Mouse (Mus musculus) myocyte (in vitro differentiated cells): ENCODE measurements around the gene Extl2.

Source experiments
- CEBPB ChIP-seq: IDR thresholded peaks from 2 replicates; pipeline ENCODE4 v1.6.1; 2011; ENCODE audit warnings: mild to moderate bottlenecking, moderate library complexity; ENCODE audit not compliant: poor library complexity, insufficient read depth, severe bottlenecking
- E2F4 ChIP-seq: IDR thresholded peaks from one replicate; pipeline ENCODE4 v1.6.1; 2011; ENCODE audit warnings: mild to moderate bottlenecking, control low read depth, moderate library complexity; ENCODE audit not compliant: insufficient read depth
- POLR2A ChIP-seq: IDR thresholded peaks from one replicate; pipeline ENCODE4 v1.6.1; 2011; ENCODE audit warnings: low read depth, mild to moderate bottlenecking, control low read depth, moderate library complexity; ENCODE audit not compliant: insufficient read length
- TCF12 ChIP-seq: IDR thresholded peaks from one replicate; pipeline ENCODE4 v1.6.1; 2011; ENCODE audit warnings: mild to moderate bottlenecking, control low read depth; ENCODE audit not compliant: poor library complexity, insufficient read depth, severe bottlenecking
- USF1 ChIP-seq: IDR thresholded peaks from one replicate; pipeline ENCODE4 v1.6.1; 2011; ENCODE audit warnings: low read depth, mild to moderate bottlenecking, control low read depth, moderate library complexity

- no peak for TF ChIP-seq CEBPB
- TF ChIP-seq TCF12: no peak
- TF ChIP-seq POLR2A: no peak
- no peak for TF ChIP-seq E2F4
- TF ChIP-seq USF1: no peak
These were observed 8.9 kb downstream of the Extl2 start for GRCm38 (mm10) chr3:116016116-116016515.
